Mouse (Mus musculus) liver, embryonic 16.5 days (tissue): ENCODE data around the gene Ccl27b. TPM values are rescaled to one million over a fixed set of nuclear protein-coding genes. Genes with fewer than 3 reads are reported as not detected.

Experiments
- polyA plus RNA-seq: library from polyadenylated mRNA; unstranded; fragments of >200 nt; fragmentation: Nextera tagmentation; extraction: Ambion mirVana; gene quantifications from 2 replicates; pipeline ENCODE4 v1.2.1, GENCODE M21; 2015

The Ccl27b gene
- polyA plus RNA-seq, 1 experiment from 2014 or later = not detected

Other genes with a start within 250 kb of the Ccl27b start
- not detected in 2 replicates for gene Gm21586, start 215.9 kb upstream of the Ccl27b start, polyA plus RNA-seq
- not detected in 2 replicates for gene Gm2163, start 188.5 kb upstream of the Ccl27b start, polyA plus RNA-seq
- gene Fam205a2, start 127.1 kb upstream of the Ccl27b start, polyA plus RNA-seq = not detected in 2 replicates
- not detected in 2 replicates for gene Gm10591, start 43.1 kb upstream of the Ccl27b start, polyA plus RNA-seq
- not detected in 2 replicates for gene Gm2564, start 25.5 kb upstream of the Ccl27b start, polyA plus RNA-seq
- not detected in 2 replicates for gene Il11ra2, start 6.6 kb downstream of the Ccl27b start, polyA plus RNA-seq
- gene 4930578G10Rik, start 80.3 kb downstream of the Ccl27b start, polyA plus RNA-seq = not detected in 2 replicates
- not detected in 2 replicates for gene Ccl19, start 101.3 kb downstream of the Ccl27b start, polyA plus RNA-seq
- gene Ccl21a, start 118.7 kb downstream of the Ccl27b start, polyA plus RNA-seq = 0.77 and 0.85 TPM in 2 replicates
- 0.11 and 0.12 TPM in 2 replicates for gene Fam205a1, start 198.6 kb downstream of the Ccl27b start, polyA plus RNA-seq
- not detected in 2 replicates for gene Gm12394, start 201.5 kb downstream of the Ccl27b start, polyA plus RNA-seq
- gene Fam205c, start 219.0 kb downstream of the Ccl27b start, polyA plus RNA-seq = 0.27 and 0.32 TPM in 2 replicates